Mouse (Mus musculus) lung, postnatal 0 days (tissue): ENCODE measurements around the gene Srsf11.

Source experiments
- CTCF ChIP-seq: IDR thresholded peaks from 2 replicates; pipeline ENCODE4 v1.5.1; 2016; ENCODE audit warnings: antibody characterized with exemption, mild to moderate bottlenecking
- EP300 ChIP-seq: IDR thresholded peaks from 2 replicates; pipeline ENCODE4 v1.6.1; 2016; ENCODE audit warnings: antibody characterized with exemption, mild to moderate bottlenecking, control low read depth

- TF ChIP-seq CTCF (no peak), EP300 (no peak)
Measured at GRCm38 (mm10) chr3:157995726-157996125, 40.7 kb downstream of the Srsf11 start.
